ENCODE assay signal across 12 mouse cellular contexts in the genomic region with DNA sequence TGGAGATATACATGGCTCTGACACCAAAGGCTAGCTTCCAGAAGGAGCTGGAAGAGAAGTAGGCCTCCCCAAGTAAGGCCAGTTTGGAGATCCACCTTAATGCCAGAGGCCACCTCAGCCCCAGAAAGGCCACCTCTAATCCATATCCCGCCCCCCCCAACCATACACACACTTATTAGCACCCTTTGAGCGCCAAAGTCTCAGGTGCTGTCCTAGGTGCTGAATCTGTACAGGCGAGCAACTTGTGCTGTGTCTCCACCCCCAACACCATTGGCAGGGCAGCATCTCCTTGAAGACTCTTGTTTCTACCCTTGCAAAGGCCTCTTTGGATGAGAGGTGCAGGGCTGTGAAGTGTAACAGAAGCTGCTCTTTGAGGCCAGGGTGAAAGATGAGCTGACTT. TPM values are rescaled to one million over a fixed set of nuclear protein-coding genes. Genes with fewer than 3 reads are reported as not detected.
A peak's percentile ranks its signal among the peaks of the same experiment; 100 is the strongest.
DNase-seq lines count a peak whose midpoint lies in the region; ATAC-seq lines count a peak whose summit lies in the region.
"Had no signal": no experiment of that assay in that cellular context is flagged by ENCODE, and none has a peak within 500 bp of the region (broad histone marks: within the 10 kb centered on the region; RNA-seq: fewer than 3 reads in every experiment).

No protein-coding gene starts in this region.

- H3K27ac ChIP-seq in hindbrain, embryonic 10.5 days: no peak overlapping the region
- no peak overlapping the region for H3K27ac ChIP-seq in hindbrain, embryonic 13.5 days
- no peak overlapping the region for H3K27ac ChIP-seq in limb, embryonic 10.5 days
- H3K27ac ChIP-seq: limb, embryonic 13.5 days had no signal

- peaks cover 49% of the 10 kb centered on the region for H3K4me1 ChIP-seq in hindbrain, embryonic 10.5 days (replicated peaks)
- H3K4me1 ChIP-seq in hindbrain, embryonic 13.5 days (replicated peaks): peaks cover 41% of the 10 kb centered on the region
- H3K4me1 ChIP-seq in limb, embryonic 10.5 days: peaks cover 15% of the 10 kb centered on the region
- H3K4me1 ChIP-seq: limb, embryonic 13.5 days had no signal

- H3K9me3 ChIP-seq in hindbrain, embryonic 10.5 days: no peaks in the 10 kb centered on the region
- no peaks in the 10 kb centered on the region for H3K9me3 ChIP-seq in hindbrain, embryonic 13.5 days
- H3K9me3 ChIP-seq in limb, embryonic 10.5 days (replicated peaks): no peaks in the 10 kb centered on the region
- H3K9me3 ChIP-seq: limb, embryonic 13.5 days had no signal

- intact Hi-C loops in gastrocnemius, postnatal 14 days (cut with DNase I; ENCODE audit: low total_unique reads): no loop called here

- H3K4me2 ChIP-seq in hindbrain, embryonic 13.5 days: no peak overlapping the region
- H3K4me2 ChIP-seq: limb, embryonic 13.5 days had no signal

- no peak for ATAC-seq in hindbrain, embryonic 13.5 days (ENCODE audit: low FRiP score)
- no peak for ATAC-seq in megakaryocyte, adult 5-6 weeks (ENCODE audit: poor library complexity, severe bottlenecking)
- ATAC-seq: hindbrain, embryonic 16.5 days; Patski had no signal

- no peak overlapping the region for H3K4me3 ChIP-seq in hindbrain, embryonic 10.5 days
- no peak overlapping the region for H3K4me3 ChIP-seq in hindbrain, embryonic 13.5 days
- H3K4me3 ChIP-seq in limb, embryonic 10.5 days: no peak overlapping the region
- H3K4me3 ChIP-seq: limb, embryonic 13.5 days had no signal

- H3K36me3 ChIP-seq in hindbrain, embryonic 10.5 days: no peaks in the 10 kb centered on the region
- no peaks in the 10 kb centered on the region for H3K36me3 ChIP-seq in hindbrain, embryonic 13.5 days
- H3K36me3 ChIP-seq in limb, embryonic 10.5 days: no peaks in the 10 kb centered on the region
- H3K36me3 ChIP-seq: limb, embryonic 13.5 days had no signal

- 12% methylated on average over 3 of the region's 3 CpGs for WGBS in hindbrain, embryonic 10.5 days
- WGBS in hindbrain, embryonic 13.5 days: 13% methylated on average over 3 of the region's 3 CpGs
- WGBS in limb, embryonic 10.5 days: 13% methylated on average over 3 of the region's 3 CpGs

- H3K9ac ChIP-seq in hindbrain, embryonic 13.5 days: no peak overlapping the region
- H3K9ac ChIP-seq: limb, embryonic 13.5 days had no signal

- peak; percentile 59 for DNase-seq in hindbrain, embryonic 10.5 days (ENCODE audit: low spot score)
- DNase-seq in 416B (ENCODE audit: low read depth) (peak; percentile 49), ZHBTc4 (ENCODE audit: low read depth, low spot score) (peak; percentile 79)
- peak; percentile 79 for DNase-seq in limb, embryonic 10.5 days (ENCODE audit: low spot score)
- DNase-seq in gastrocnemius, postnatal 14 days: no peak
- no peak for DNase-seq in urinary bladder, postnatal 14 days (ENCODE audit: low spot score)
- DNase-seq: cerebellum, adult 18-20 months had no signal

- peaks cover 14% of the 10 kb centered on the region for H3K27me3 ChIP-seq in hindbrain, embryonic 10.5 days (ENCODE audit: insufficient read depth, poor library complexity, severe bottlenecking)
- peaks cover 5% of the 10 kb centered on the region; the same call in 1 of the 2 replicates for H3K27me3 ChIP-seq in hindbrain, embryonic 13.5 days
- H3K27me3 ChIP-seq in limb, embryonic 10.5 days (ENCODE audit: low read depth, poor library complexity, severe bottlenecking): peaks cover 22% of the 10 kb centered on the region

RNA-seq across cellular contexts. Expression of gene Crtac1, which starts 6.4 kb away (rescaled TPM):
- 5.5 and 8.8 TPM in 2 replicates for polyA plus RNA-seq in hindbrain, embryonic 10.5 days (2016; fragmentation: Nextera tagmentation; extraction: Ambion mirVana)
- polyA plus RNA-seq in hindbrain, embryonic 13.5 days (2015; fragmentation: Nextera tagmentation; extraction: Ambion mirVana): 29.9 and 33.1 TPM in 2 replicates
- polyA plus RNA-seq in limb, embryonic 10.5 days (2016; fragmentation: Nextera tagmentation; extraction: Ambion mirVana): 1.0 and 1.2 TPM in 2 replicates
- under 1 TPM; 0.45 to 0.58 TPM for total RNA-seq in gastrocnemius, postnatal 14 days (2021)
- 1.2 and 2.6 TPM in 2 replicates for total RNA-seq in megakaryocyte, adult 5-6 weeks (2015)
- total RNA-seq in megakaryocyte, adult 5-6 weeks (2017): not detected in 2 replicates

Comparison
In these comparisons a context has a peak if more than half of its experiments do, and no peak if none do; other contexts are left out.
1. DNase-seq: peak in hindbrain, embryonic 10.5 days (single experiment), 416B (single experiment), ZHBTc4 (single experiment) and limb, embryonic 10.5 days (single experiment); none in gastrocnemius, postnatal 14 days (single experiment) and urinary bladder, postnatal 14 days (single experiment).